Mouse (Mus musculus) stomach, embryonic 14.5 days (tissue): ENCODE results near the gene Glt28d2. TPM values are rescaled to one million over a fixed set of nuclear protein-coding genes. Genes with fewer than 3 reads are reported as not detected.

Experiments
- ATAC-seq: fragments of 200-750 bp; cut with Nextera tagmentation; 2 replicates; pipeline ENCODE4 v1.8.0; 2017; ENCODE audit warnings: low read depth, moderate TSS enrichment; ENCODE audit not compliant: insufficient number of reproducible peaks, insufficient read depth, low FRiP score
- H3K27ac ChIP-seq: fragments of 300-500 bp; sonication (generic); 2 replicates; pipeline ENCODE4 v1.5.1; 2014; ENCODE audit warnings: mild to moderate bottlenecking, low read length, moderate library complexity, mixed read lengths
- H3K27me3 ChIP-seq: fragments of 300-500 bp; sonication (generic); 2 replicates; pipeline ENCODE4 v1.6.1; 2014; ENCODE audit warnings: low read length, control low read depth, mixed read lengths; ENCODE audit not compliant: control insufficient read depth, insufficient read depth
- H3K36me3 ChIP-seq: fragments of 300-500 bp; sonication (generic); 2 replicates; pipeline ENCODE4 v1.6.1; 2014; ENCODE audit warnings: mild to moderate bottlenecking, control low read depth, low read length, moderate library complexity, mixed read lengths; ENCODE audit not compliant: control insufficient read depth, insufficient read depth
- H3K4me1 ChIP-seq: fragments of 300-500 bp; sonication (generic); 2 replicates; pipeline ENCODE4 v1.6.1; 2014; ENCODE audit warnings: low read length, control low read depth, mixed read lengths; ENCODE audit not compliant: control insufficient read depth, insufficient read depth
- H3K4me2 ChIP-seq: fragments of 300-500 bp; sonication (generic); replicated peaks from 2 replicates; pipeline ENCODE4 v1.6.1; 2014; ENCODE audit warnings: low read depth, low read length, control low read depth
- H3K4me3 ChIP-seq: fragments of 300-500 bp; sonication (generic); 2 replicates; pipeline ENCODE4 v1.5.1; 2014; ENCODE audit warnings: low read depth, low read length, control low read depth
- H3K9ac ChIP-seq: fragments of 300-500 bp; sonication (generic); replicated peaks from 2 replicates; pipeline ENCODE4 v1.6.1; 2014; ENCODE audit warnings: low read depth, mild to moderate bottlenecking, control low read depth, low read length, moderate library complexity, mixed read lengths
- H3K9me3 ChIP-seq: fragments of 300-500 bp; sonication (generic); 2 replicates; pipeline ENCODE4 v1.6.1; 2016; ENCODE audit warnings: low read depth, low read length, control low read depth; ENCODE audit not compliant: control insufficient read depth
- WGBS: fragments of 180-500 bp; shearing (Covaris S2); extraction: QIAGEN DNeasy Blood & Tissue Kit; methylation state at CpG from one replicate; pipeline ENCODE4 v1.1.7; 2014; 5-methylcytosine and 5-hydroxymethylcytosine counted together
- polyA plus RNA-seq: library from polyadenylated mRNA; unstranded; fragments of >200 nt; fragmentation: Nextera tagmentation; extraction: Ambion mirVana; gene quantifications from 2 replicates; pipeline ENCODE4 v1.2.1, GENCODE M21; 2014

The Glt28d2 gene
- polyA plus RNA-seq, 1 experiment from 2014 or later: 3.2 TPM

GRCm38 (mm10) chr3:85859311-85859710 is 28.0 kb downstream of the Glt28d2 start:
- Histone ChIP-seq H3K4me1 (no peaks in the 10 kb centered on the region), H3K4me3 (no peak overlapping the region), H3K36me3 (no peaks in the 10 kb centered on the region), H3K27ac (no peak overlapping the region), H3K4me2 (no peak overlapping the region), H3K9ac (no peak overlapping the region), H3K27me3 (no peaks in the 10 kb centered on the region), H3K9me3 (no peaks in the 10 kb centered on the region)
- ATAC-seq: no peak
- 59% methylated on average over 6 of the region's 6 CpGs for WGBS

- Histone ChIP-seq H3K9ac (no peak overlapping the region), H3K4me1 (no peaks in the 10 kb centered on the region), H3K27me3 (no peaks in the 10 kb centered on the region), H3K27ac (no peak overlapping the region), H3K4me3 (no peak overlapping the region), H3K36me3 (no peaks in the 10 kb centered on the region), H3K4me2 (no peak overlapping the region), H3K9me3 (no peaks in the 10 kb centered on the region)
- WGBS: 61% methylated on average over 11 of the region's 11 CpGs
- ATAC-seq: no peak
Observed at GRCm38 (mm10) chr3:85858140-85859135, 28.9 kb downstream of the Glt28d2 start.

GRCm38 (mm10) chr3:85857083-85857482 is 30.2 kb downstream of the Glt28d2 start:
- no peaks in the 10 kb centered on the region for H3K9me3 ChIP-seq
- H3K4me2 ChIP-seq: no peak overlapping the region
- H3K27me3 ChIP-seq: no peaks in the 10 kb centered on the region
- no peak for ATAC-seq
- no peak overlapping the region for H3K9ac ChIP-seq
- no peak overlapping the region for H3K27ac ChIP-seq
- H3K4me3 ChIP-seq: no peak overlapping the region
- no peaks in the 10 kb centered on the region for H3K4me1 ChIP-seq
- no peaks in the 10 kb centered on the region for H3K36me3 ChIP-seq
- WGBS: 43% methylated on average over 4 of the region's 4 CpGs

GRCm38 (mm10) chr3:85855947-85856346 is 31.4 kb downstream of the Glt28d2 start:
- Histone ChIP-seq H3K4me2 (no peak overlapping the region), H3K27me3 (no peaks in the 10 kb centered on the region), H3K36me3 (no peaks in the 10 kb centered on the region), H3K9ac (no peak overlapping the region), H3K27ac (no peak overlapping the region), H3K9me3 (no peaks in the 10 kb centered on the region), H3K4me3 (no peak overlapping the region), H3K4me1 (no peaks in the 10 kb centered on the region)
- ATAC-seq: no peak
- 84% methylated on average over 5 of the region's 5 CpGs for WGBS

GRCm38 (mm10) chr3:85855043-85855442 is 32.3 kb downstream of the Glt28d2 start:
- Histone ChIP-seq H3K9ac (no peak overlapping the region), H3K4me3 (no peak overlapping the region), H3K27me3 (no peaks in the 10 kb centered on the region), H3K36me3 (no peaks in the 10 kb centered on the region), H3K27ac (no peak overlapping the region), H3K4me1 (no peaks in the 10 kb centered on the region), H3K9me3 (no peaks in the 10 kb centered on the region), H3K4me2 (no peak overlapping the region)
- WGBS: 79% methylated on average over 3 of the region's 3 CpGs
- ATAC-seq: no peak

- 93% methylated on average over 6 of the region's 6 CpGs for WGBS
- H3K4me3 ChIP-seq: no peak overlapping the region
- H3K9ac ChIP-seq: no peak overlapping the region
- H3K4me2 ChIP-seq: no peak overlapping the region
- ATAC-seq: no peak
- no peaks in the 10 kb centered on the region for H3K4me1 ChIP-seq
- H3K9me3 ChIP-seq: no peaks in the 10 kb centered on the region
- no peak overlapping the region for H3K27ac ChIP-seq
- H3K36me3 ChIP-seq: no peaks in the 10 kb centered on the region
- H3K27me3 ChIP-seq: no peaks in the 10 kb centered on the region
Observed at GRCm38 (mm10) chr3:85854143-85854542, 33.2 kb downstream of the Glt28d2 start.

- Histone ChIP-seq H3K9me3 (no peaks in the 10 kb centered on the region), H3K4me2 (no peak overlapping the region), H3K36me3 (no peaks in the 10 kb centered on the region), H3K4me3 (no peak overlapping the region), H3K27me3 (no peaks in the 10 kb centered on the region), H3K27ac (no peak overlapping the region), H3K9ac (no peak overlapping the region), H3K4me1 (no peaks in the 10 kb centered on the region)
- no peak for ATAC-seq
- WGBS: 79% methylated on average over 4 of the region's 4 CpGs
Observed at GRCm38 (mm10) chr3:85853715-85854114, 33.6 kb downstream of the Glt28d2 start.

- Histone ChIP-seq H3K27ac (no peak overlapping the region), H3K9me3 (no peaks in the 10 kb centered on the region), H3K4me2 (no peak overlapping the region), H3K9ac (no peak overlapping the region), H3K27me3 (no peaks in the 10 kb centered on the region), H3K36me3 (no peaks in the 10 kb centered on the region), H3K4me1 (no peaks in the 10 kb centered on the region), H3K4me3 (no peak overlapping the region)
- WGBS: 83% methylated on average over 1 of the region's 1 CpGs
- no peak for ATAC-seq
Observed at GRCm38 (mm10) chr3:85850079-85850478, 37.2 kb downstream of the Glt28d2 start.
